Mouse (Mus musculus) testis, adult 2 months (tissue): ENCODE measurements around the gene Ugt1a7c. TPM values are rescaled to one million over a fixed set of nuclear protein-coding genes. Genes with fewer than 3 reads are reported as not detected.

ENCODE experiments used
- H3K27ac ChIP-seq: fragments of 200-500 bp; 2 replicates; pipeline ENCODE4 v1.5.1; 2012; ENCODE audit warnings: low read depth, low read length; ENCODE audit not compliant: control insufficient read depth, insufficient read depth
- H3K27me3 ChIP-seq: fragments of 200-500 bp; 2 replicates; pipeline ENCODE4 v1.6.1; 2012; ENCODE audit warnings: mild to moderate bottlenecking, low read length, moderate library complexity; ENCODE audit not compliant: control insufficient read depth, insufficient read depth
- H3K36me3 ChIP-seq: fragments of 200-500 bp; 2 replicates; pipeline ENCODE4 v1.6.1; 2012; ENCODE audit warnings: mild to moderate bottlenecking, low read length; ENCODE audit not compliant: control insufficient read depth, insufficient read depth
- H3K4me1 ChIP-seq: fragments of 200-500 bp; 2 replicates; pipeline ENCODE4 v1.6.1; 2012; ENCODE audit warnings: low read length; ENCODE audit not compliant: control insufficient read depth, insufficient read depth
- H3K4me3 ChIP-seq: fragments of 200-500 bp; 2 replicates; pipeline ENCODE4 v1.5.1; 2012; ENCODE audit warnings: low read depth, mild to moderate bottlenecking, low read length, moderate library complexity, mixed read lengths; ENCODE audit not compliant: control insufficient read depth
- CTCF ChIP-seq: fragments of 200-500 bp; IDR thresholded peaks from 2 replicates; pipeline ENCODE4 v1.5.1; 2012; ENCODE audit warnings: low read depth, mild to moderate bottlenecking, inconsistent platforms, low read length, moderate library complexity; ENCODE audit not compliant: control insufficient read depth, insufficient read depth, insufficient replicate concordance
- POLR2A ChIP-seq: fragments of 200-500 bp; IDR thresholded peaks from 2 replicates; pipeline ENCODE4 v1.6.1; 2012; ENCODE audit warnings: low read depth, mild to moderate bottlenecking, inconsistent platforms, low read length, moderate library complexity; ENCODE audit not compliant: control insufficient read depth
- polyA plus RNA-seq: library from polyadenylated mRNA; depleted of rRNA; stranded (reverse); fragments of >200 nt; gene quantifications from 2 replicates; pipeline ENCODE4 v1.2.3, GENCODE M21; 2012

The Ugt1a7c gene
- polyA plus RNA-seq, 1 experiment: 6.5 TPM

DNA sequence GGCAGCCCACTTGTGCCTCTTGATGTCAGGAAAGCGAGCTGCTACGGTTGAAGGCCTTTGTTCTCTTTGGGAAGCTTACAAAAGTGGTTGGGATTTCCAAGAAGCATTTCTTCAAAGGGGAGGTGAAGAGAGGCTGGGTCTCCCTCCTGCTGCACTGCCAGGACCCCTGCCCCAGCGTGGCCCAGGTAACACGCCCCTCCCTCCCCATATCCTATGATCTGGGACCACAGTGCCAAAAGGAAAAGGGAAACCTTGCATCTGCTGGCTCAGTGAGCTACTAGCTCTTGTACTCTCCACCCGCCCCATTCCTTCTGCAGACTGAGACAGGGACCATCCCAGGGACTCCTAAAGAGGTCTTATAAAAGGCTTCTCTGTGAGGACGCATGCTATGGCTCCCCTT is 162.8 kb downstream of the Ugt1a7c start:
- no peaks in the 10 kb centered on the region for H3K27me3 ChIP-seq
- no peak overlapping the region for H3K4me3 ChIP-seq
- peaks cover 1% of the 10 kb centered on the region; the same call in 1 of the 2 replicates for H3K36me3 ChIP-seq
- no peak overlapping the region for H3K27ac ChIP-seq
- no peak for TF ChIP-seq POLR2A
- TF ChIP-seq CTCF: no peak
- H3K4me1 ChIP-seq: no peaks in the 10 kb centered on the region; the same call in 1 of the 2 replicates

DNA sequence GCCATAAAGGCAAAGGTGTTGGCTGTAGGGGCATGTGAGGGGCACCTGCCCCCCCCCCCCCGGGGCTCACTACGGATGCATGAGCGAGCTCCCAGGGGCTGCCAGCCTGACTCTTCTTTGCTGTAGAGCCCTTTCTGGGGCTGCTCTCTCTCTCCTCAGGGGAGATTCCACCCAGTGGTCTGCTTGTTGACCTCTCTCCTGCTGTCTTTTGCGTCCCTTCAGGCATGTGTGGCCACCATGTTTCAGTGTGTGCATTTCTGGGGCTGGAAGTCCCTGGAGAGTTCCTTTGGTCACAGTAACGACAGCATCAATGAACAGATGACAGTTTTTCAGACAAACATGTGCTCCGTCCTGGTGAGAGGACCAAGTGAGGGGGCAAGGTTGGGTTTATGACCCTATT is 163.5 kb downstream of the Ugt1a7c start:
- TF ChIP-seq CTCF (no peak), POLR2A (no peak)
- Histone ChIP-seq H3K4me3 (no peak overlapping the region), H3K4me1 (no peaks in the 10 kb centered on the region; the same call in 1 of the 2 replicates), H3K27me3 (no peaks in the 10 kb centered on the region), H3K36me3 (peaks cover 2% of the 10 kb centered on the region; the same call in 1 of the 2 replicates), H3K27ac (no peak overlapping the region)

DNA sequence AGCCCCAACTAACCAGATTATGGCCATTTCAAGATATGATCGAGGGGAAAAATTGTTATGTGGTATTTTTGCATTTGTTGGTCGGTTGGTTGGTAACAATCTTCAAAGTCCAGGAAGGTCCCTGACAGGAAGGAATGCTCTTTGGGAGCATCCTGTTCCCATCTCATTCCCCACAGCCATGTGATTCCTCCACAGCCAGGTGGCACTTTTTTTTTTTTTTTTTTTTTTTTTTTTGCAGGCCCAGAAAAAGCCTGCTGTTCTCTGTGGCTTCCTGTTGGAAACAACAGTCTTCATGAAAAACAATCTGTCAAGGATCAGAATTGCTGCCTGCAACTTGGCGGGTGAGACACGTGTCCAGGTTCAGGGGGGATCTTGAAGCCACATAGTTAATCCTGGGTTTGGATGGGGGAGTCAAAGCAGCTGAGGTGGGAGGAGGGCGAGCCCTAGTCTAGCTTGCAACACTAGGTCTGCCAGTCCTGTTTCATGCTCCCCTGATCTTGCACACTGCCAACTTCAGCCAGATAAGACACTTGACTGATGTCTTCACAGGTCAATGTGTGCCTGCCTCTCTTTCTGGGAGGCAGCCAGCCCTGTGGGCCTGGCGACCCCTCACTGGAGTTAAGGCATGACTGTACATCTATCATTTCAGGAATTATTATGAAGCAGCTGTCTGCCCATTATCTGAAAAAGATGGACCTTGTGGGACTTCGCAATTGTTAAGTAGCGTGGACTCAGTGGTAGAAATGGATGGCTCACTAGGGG is 164.2 kb downstream of the Ugt1a7c start:
- Histone ChIP-seq H3K36me3 (peaks cover 7% of the 10 kb centered on the region), H3K4me1 (no peaks in the 10 kb centered on the region; the same call in 1 of the 2 replicates), H3K27ac (no peak overlapping the region), H3K27me3 (no peaks in the 10 kb centered on the region), H3K4me3 (no peak overlapping the region)
- no peak for TF ChIP-seq POLR2A
- no peak for TF ChIP-seq CTCF

DNA sequence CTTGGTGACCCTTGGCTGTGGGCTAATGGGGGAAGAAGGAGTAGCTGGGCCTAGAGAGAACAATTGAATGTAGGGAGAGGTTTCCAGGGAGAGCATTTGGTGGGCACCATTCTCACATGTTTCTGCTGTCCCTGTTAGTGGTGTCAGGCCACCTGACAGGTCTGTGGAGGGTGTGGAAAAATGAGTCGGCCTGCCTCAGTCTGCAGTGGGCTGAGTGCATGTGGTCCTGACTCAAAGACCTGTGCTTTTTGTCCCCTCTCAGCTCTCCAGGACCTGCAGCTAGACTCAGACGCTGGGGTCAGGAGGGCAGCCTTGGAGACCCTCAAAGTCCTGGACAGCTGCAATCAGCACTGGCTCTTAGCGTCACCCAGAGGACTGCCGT is 164.8 kb downstream of the Ugt1a7c start:
- H3K4me1 ChIP-seq: no peaks in the 10 kb centered on the region; the same call in 1 of the 2 replicates
- no peak overlapping the region for H3K27ac ChIP-seq
- H3K36me3 ChIP-seq: peaks cover 10% of the 10 kb centered on the region
- H3K4me3 ChIP-seq: no peak overlapping the region
- no peaks in the 10 kb centered on the region for H3K27me3 ChIP-seq
- TF ChIP-seq CTCF: no peak
- TF ChIP-seq POLR2A: no peak

DNA sequence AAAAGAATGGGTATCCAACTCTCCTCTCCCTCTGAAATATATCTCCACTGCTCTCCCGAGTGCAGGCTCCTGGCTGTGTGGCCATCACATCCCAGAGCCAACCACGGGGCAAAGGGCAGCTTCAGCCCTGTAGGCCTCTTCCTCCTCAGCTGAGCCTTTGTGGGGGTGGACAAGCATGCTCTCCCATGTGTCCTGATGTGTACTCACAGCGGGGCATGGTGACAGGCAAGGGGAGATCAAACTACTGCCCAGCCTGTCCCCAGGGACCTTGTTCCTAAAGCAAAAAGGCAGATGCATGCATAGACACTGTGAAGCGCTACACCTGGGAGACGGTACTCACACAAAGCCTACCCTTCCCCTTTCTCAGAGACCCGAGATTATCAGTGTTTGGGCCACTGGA is 165.3 kb downstream of the Ugt1a7c start:
- Histone ChIP-seq H3K36me3 (peaks cover 11% of the 10 kb centered on the region), H3K27ac (no peak overlapping the region), H3K27me3 (no peaks in the 10 kb centered on the region), H3K4me1 (no peaks in the 10 kb centered on the region; the same call in 1 of the 2 replicates), H3K4me3 (peak overlapping the region; percentile 6)
- TF ChIP-seq CTCF: no peak
- no peak for TF ChIP-seq POLR2A

DNA sequence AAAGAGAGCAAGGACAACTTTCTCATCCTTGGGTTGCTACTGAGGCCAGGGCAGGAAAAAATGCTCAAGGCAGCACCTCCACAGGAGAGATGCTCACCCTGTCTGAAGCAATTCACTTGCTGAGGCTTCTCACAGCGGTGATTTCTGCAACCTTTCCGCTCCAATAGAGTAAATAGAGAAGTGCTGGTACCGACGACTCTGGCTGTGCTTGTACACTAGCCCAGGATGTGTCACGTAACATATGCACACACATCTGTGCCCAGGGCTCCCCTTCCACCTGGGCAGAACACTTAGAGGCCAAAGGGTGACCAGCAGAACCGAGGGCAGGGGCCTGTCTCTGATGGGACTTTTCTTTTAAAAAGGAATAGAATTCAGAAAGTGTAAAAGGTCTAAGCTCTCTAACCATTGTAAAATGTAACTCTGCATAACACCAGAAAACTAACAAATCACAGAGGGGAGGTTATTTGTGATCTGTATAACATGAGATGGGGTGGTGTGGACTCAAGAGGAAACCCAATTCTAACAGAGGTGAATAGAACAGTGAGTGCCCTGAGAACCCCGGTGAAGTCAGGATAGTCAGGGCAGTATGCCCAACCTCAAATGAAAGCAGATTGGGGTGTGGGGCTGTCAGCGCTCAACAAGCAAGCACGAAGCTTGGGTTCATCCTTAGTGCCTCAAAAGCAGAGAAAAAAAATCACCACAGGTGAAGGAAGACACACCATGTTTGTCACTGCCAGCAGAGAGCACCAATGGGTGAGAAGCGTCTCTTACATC is 165.9 kb downstream of the Ugt1a7c start:
- H3K36me3 ChIP-seq: peaks cover 17% of the 10 kb centered on the region
- H3K27me3 ChIP-seq: no peaks in the 10 kb centered on the region
- peak overlapping the region; percentile 19; the same call in 1 of the 2 replicates for H3K4me3 ChIP-seq
- H3K4me1 ChIP-seq: no peaks in the 10 kb centered on the region; the same call in 1 of the 2 replicates
- H3K27ac ChIP-seq: no peak overlapping the region
- TF ChIP-seq CTCF (no peak), POLR2A (no peak)

DNA sequence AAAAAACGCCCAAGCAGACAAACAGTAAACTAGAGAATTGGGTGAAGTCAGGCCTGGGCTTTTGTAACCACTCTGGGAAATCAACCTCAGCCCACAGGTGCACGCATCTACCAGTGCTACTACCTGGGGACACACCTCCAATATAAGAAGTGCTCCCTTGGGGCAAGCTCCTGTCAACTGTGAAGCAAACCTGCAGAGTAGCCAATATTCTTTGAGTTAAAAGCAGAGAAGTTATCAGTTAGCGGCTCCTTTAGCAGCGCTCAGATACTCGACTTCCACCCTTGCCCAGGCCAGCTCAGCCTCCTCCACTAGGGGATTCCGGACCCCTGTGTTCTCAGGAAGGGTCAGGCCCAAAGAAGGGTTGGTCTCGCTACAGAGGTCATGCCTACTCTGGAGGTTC is 166.8 kb downstream of the Ugt1a7c start:
- Histone ChIP-seq H3K36me3 (peaks cover 25% of the 10 kb centered on the region), H3K27me3 (no peaks in the 10 kb centered on the region), H3K27ac (no peak overlapping the region), H3K4me3 (no peak overlapping the region), H3K4me1 (no peaks in the 10 kb centered on the region; the same call in 1 of the 2 replicates)
- no peak for TF ChIP-seq POLR2A
- no peak for TF ChIP-seq CTCF

DNA sequence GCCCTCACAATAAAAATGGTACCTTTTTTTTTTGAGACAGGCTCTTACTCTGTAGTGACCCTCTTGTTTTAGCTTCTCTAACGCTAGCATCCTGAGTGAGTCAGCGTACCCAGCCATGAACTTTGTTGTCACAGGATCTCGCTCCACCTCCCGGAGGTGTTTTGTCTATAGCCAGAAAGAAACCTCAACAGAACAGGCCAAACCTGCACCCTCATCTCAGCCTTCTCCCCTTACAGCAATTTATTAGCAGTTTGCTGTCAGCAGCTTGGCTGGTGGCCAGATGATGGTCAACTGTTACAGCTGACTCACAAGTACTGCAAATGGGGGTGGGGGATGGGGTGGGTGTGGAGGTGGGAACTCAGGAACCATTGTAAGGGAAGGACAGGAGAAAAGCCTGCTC is 167.4 kb downstream of the Ugt1a7c start:
- H3K27ac ChIP-seq: no peak overlapping the region
- H3K27me3 ChIP-seq: no peaks in the 10 kb centered on the region
- H3K4me3 ChIP-seq: no peak overlapping the region
- no peaks in the 10 kb centered on the region; the same call in 1 of the 2 replicates for H3K4me1 ChIP-seq
- H3K36me3 ChIP-seq: peaks cover 29% of the 10 kb centered on the region
- no peak for TF ChIP-seq CTCF
- no peak for TF ChIP-seq POLR2A
